Mouse (Mus musculus) brain, embryonic 14.5 days (tissue): ENCODE measurements around the gene Gmeb1.

ENCODE experiments used
- CTCF ChIP-seq: fragments of 200-500 bp; IDR thresholded peaks from 2 replicates; pipeline ENCODE4 v1.5.1; 2012; ENCODE audit warnings: inconsistent platforms, mild to moderate bottlenecking, moderate library complexity, borderline replicate concordance; ENCODE audit not compliant: insufficient read depth, insufficient read length; ENCODE audit errors: extremely low read depth
- POLR2A ChIP-seq: fragments of 200-500 bp; IDR thresholded peaks from 2 replicates; pipeline ENCODE4 v1.6.1; 2012; ENCODE audit warnings: mild to moderate bottlenecking, inconsistent platforms, borderline replicate concordance; ENCODE audit not compliant: poor library complexity, insufficient read depth, insufficient read length, severe bottlenecking; ENCODE audit errors: extremely low read depth

GRCm38 (mm10) chr4:132291624-132292335 lies 30.4 kb upstream of the Gmeb1 start:
- TF ChIP-seq POLR2A (no peak), CTCF (0 out of 2 replicates have a peak, but pooled peaks have one; percentile 7)
